Mouse (Mus musculus): ENCODE measurements at regions not wholly inside any gene's neighbourhood (a gene's known extent, or its start where the extent isn't known, plus 50 kb on each side); places are given as distances from the start of the nearest gene placed in this dataset.

GRCm38 (mm10) chr5:46422738-46423137 lies 565.3 kb upstream of the Lcorl start:
- no peak for TF ChIP-seq CTCF (IDR thresholded peaks at IDR 0.05; ENCODE audit: low read depth)
- no peak for TF ChIP-seq EP300 (IDR thresholded peaks at IDR 0.05; ENCODE audit: low read depth)
